Mouse (Mus musculus): ENCODE measurements around the gene Srprb.

Srprb gene

GRCm38 (mm10) chr9:103201561-103202260, at the start of gene Srprb:
Srprb (minus strand) TSS chr9:103202137.
- DNase-seq = peak; percentile 94

- no peak for DNase-seq
Observed at GRCm38 (mm10) chr9:103248618-103249017, 46.7 kb upstream of the Srprb start.

- no peak for DNase-seq
Observed at GRCm38 (mm10) chr9:103246526-103247168, 44.7 kb upstream of the Srprb start.

GRCm38 (mm10) chr9:103243640-103244039, 41.7 kb upstream of the Srprb start:
- no peak for DNase-seq

GRCm38 (mm10) chr9:103241206-103241605, 39.3 kb upstream of the Srprb start:
- DNase-seq = no peak

GRCm38 (mm10) chr9:103239471-103239870, 37.5 kb upstream of the Srprb start:
- no peak for DNase-seq

- DNase-seq = no peak
Observed at GRCm38 (mm10) chr9:103234565-103235165, 32.7 kb upstream of the Srprb start.

GRCm38 (mm10) chr9:103234059-103234458, 32.1 kb upstream of the Srprb start:
- DNase-seq = no peak

- peak; percentile 73 for DNase-seq
Observed at GRCm38 (mm10) chr9:103233006-103233395, 31.1 kb upstream of the Srprb start.

GRCm38 (mm10) chr9:103232232-103233005, 30.5 kb upstream of the Srprb start:
- DNase-seq = no peak

GRCm38 (mm10) chr9:103230151-103230951, 28.4 kb upstream of the Srprb start, which contains the start of the genes Gm20425 and Trf:
Gm20425 (minus strand) TSS chr9:103230307.
Trf (minus strand) TSS chr9:103230444.
- DNase-seq = peak; percentile 23

GRCm38 (mm10) chr9:103229037-103229867, 27.3 kb upstream of the Srprb start:
- no peak for DNase-seq

- DNase-seq = no peak
Observed at GRCm38 (mm10) chr9:103228370-103229003, 26.6 kb upstream of the Srprb start.

- DNase-seq = no peak
Observed at GRCm38 (mm10) chr9:103227760-103228159, 25.8 kb upstream of the Srprb start.

GRCm38 (mm10) chr9:103226806-103227205, 24.9 kb upstream of the Srprb start:
- no peak for DNase-seq

- DNase-seq = peak; percentile 43
Observed at GRCm38 (mm10) chr9:103225464-103225863, 23.5 kb upstream of the Srprb start.

- no peak for DNase-seq
Observed at GRCm38 (mm10) chr9:103224721-103225120, 22.8 kb upstream of the Srprb start.

- DNase-seq = no peak
Observed at GRCm38 (mm10) chr9:103214281-103214680, 12.3 kb upstream of the Srprb start.

GRCm38 (mm10) chr9:103213631-103214030, 11.7 kb upstream of the Srprb start:
- DNase-seq = no peak

GRCm38 (mm10) chr9:103212654-103213420, 10.9 kb upstream of the Srprb start:
- no peak for DNase-seq
